Mouse (Mus musculus): ENCODE results near the gene Atoh1. TPM values are rescaled to one million over a fixed set of nuclear protein-coding genes. Genes with fewer than 3 reads are reported as not detected.

Atoh1 gene
- polyA plus RNA-seq, 1 experiment = not detected

GRCm38 (mm10) chr6:64736317-64736716 lies 7.4 kb downstream of the Atoh1 start:
- TF ChIP-seq GATA1 (IDR thresholded peaks at IDR 0.05; ENCODE audit: low read length) = no peak

DNA sequence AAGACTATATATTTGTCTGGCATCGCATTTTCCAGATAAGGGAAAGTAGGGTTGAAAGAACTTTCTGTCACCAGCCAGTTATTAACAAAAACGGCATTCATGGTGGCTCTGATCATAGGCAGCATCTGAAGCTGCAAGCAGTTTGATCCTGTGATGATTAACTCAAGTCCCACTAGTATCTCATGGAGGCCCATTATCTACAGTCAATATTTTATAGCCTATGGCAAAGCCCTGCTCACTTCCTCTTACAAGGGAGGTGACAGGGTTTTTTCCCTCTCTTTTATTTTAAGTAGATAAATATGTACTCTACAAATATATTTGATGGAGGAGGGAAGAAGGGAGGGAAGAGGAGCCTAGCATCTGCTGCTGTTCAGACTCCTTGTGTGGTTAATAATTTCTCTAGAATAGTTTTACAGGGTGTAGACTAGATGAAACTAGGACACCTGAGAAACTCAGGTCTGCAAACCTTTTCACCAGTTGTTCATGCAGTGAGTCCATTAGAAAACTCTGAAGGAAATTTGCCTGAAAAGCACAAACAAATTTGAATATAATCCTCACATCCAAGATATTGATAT lies 14.1 kb downstream of the Atoh1 start:
- TF ChIP-seq GATA1 (IDR thresholded peaks at IDR 0.05; ENCODE audit: low read length) = no peak

- TF ChIP-seq GATA1 (IDR thresholded peaks at IDR 0.05; ENCODE audit: low read length) = no peak
Measured at GRCm38 (mm10) chr6:64754515-64754914, 25.6 kb downstream of the Atoh1 start.

DNA sequence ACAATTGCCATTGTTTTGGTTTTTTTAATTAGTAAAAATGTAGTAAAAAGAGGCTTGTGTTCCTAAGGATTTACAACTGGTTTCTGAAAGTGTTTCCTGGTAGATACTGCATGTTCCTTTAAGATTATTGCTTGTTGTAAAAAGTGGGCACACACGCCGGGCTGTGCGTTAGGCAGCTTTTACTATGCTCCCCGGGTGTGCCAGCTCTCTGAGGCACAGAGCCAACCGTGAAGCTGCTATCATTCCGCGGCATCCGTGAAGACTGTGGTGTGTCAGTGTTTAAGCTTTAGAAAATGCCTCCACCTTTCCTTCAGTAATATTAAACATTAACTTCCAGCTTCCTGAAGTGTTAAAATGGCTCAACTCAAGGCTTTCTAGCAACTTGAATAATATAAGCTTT lies 35.0 kb downstream of the Atoh1 start:
- TF ChIP-seq GATA1 (IDR thresholded peaks at IDR 0.05; ENCODE audit: low read length) = no peak

GRCm38 (mm10) chr6:64773430-64773829 lies 44.5 kb downstream of the Atoh1 start:
- no peak for TF ChIP-seq GATA1 (IDR thresholded peaks at IDR 0.05; ENCODE audit: low read length)
